Mouse (Mus musculus) liver, embryonic 11.5 days (tissue): ENCODE data around the gene Msh2. TPM values are rescaled to one million over a fixed set of nuclear protein-coding genes. Genes with fewer than 3 reads are reported as not detected.

ENCODE experiments used
- ATAC-seq: fragments of 200-750 bp; cut with Nextera tagmentation; replicated peaks from 2 replicates; pipeline ENCODE4 v1.8.0; 2017; ENCODE audit warnings: moderate number of reproducible peaks, mild to moderate bottlenecking, moderate TSS enrichment, moderate library complexity; ENCODE audit not compliant: low FRiP score
- DNase-seq: peaks from one replicate; pipeline ENCODE4 v3.0.0-alpha.2; 2017; ENCODE audit warnings: low spot score
- H3K27ac ChIP-seq: fragments of 300-500 bp; sonication (generic); 2 replicates; pipeline ENCODE4 v1.5.1; 2014; ENCODE audit warnings: mild to moderate bottlenecking, low read depth, low read length, control low read depth
- H3K27me3 ChIP-seq: fragments of 300-500 bp; sonication (generic); replicated peaks from 2 replicates; pipeline ENCODE4 v1.6.1; 2014; ENCODE audit warnings: low read length, mixed read lengths; ENCODE audit not compliant: control insufficient read depth, insufficient read depth
- H3K36me3 ChIP-seq: fragments of 300-500 bp; sonication (generic); 2 replicates; pipeline ENCODE4 v1.6.1; 2014; ENCODE audit warnings: mild to moderate bottlenecking, low read length, moderate library complexity, mixed read lengths; ENCODE audit not compliant: control insufficient read depth, insufficient read depth
- H3K4me1 ChIP-seq: fragments of 300-500 bp; sonication (generic); replicated peaks from 2 replicates; pipeline ENCODE4 v1.6.1; 2014; ENCODE audit warnings: low read length, mixed read lengths; ENCODE audit not compliant: control insufficient read depth, insufficient read depth
- H3K4me2 ChIP-seq: fragments of 300-500 bp; sonication (generic); 2 replicates; pipeline ENCODE4 v1.6.1; 2014; ENCODE audit warnings: mild to moderate bottlenecking, control low read depth, moderate library complexity
- H3K4me3 ChIP-seq: fragments of 300-500 bp; sonication (generic); 2 replicates; pipeline ENCODE4 v1.5.1; 2014; ENCODE audit warnings: low read depth, low read length, control low read depth
- H3K9ac ChIP-seq: fragments of 300-500 bp; sonication (generic); 2 replicates; pipeline ENCODE4 v1.6.1; 2014; ENCODE audit warnings: low read depth, low read length, control low read depth
- H3K9me3 ChIP-seq: fragments of 300-500 bp; sonication (generic); 2 replicates; pipeline ENCODE4 v1.6.1; 2016; ENCODE audit warnings: low read length, inconsistent platforms, mixed read lengths; ENCODE audit not compliant: control insufficient read depth
- WGBS: fragments of 180-500 bp; shearing (Covaris S2); extraction: QIAGEN DNeasy Blood & Tissue Kit; methylation state at CpG from one replicate; pipeline ENCODE4 v1.1.7; 2014; 5-methylcytosine and 5-hydroxymethylcytosine counted together
- polyA plus RNA-seq: library from polyadenylated mRNA; unstranded; fragments of >200 nt; fragmentation: Nextera tagmentation; extraction: Ambion mirVana; gene quantifications from 2 replicates; pipeline ENCODE4 v1.2.1, GENCODE M21; 2014

Msh2 gene
- 59.2 and 77.9 TPM in 2 replicates for polyA plus RNA-seq

- ATAC-seq, result peak; percentile 98
- peak within 1 kb of the TSS; percentile 89 for H3K4me3 ChIP-seq
- WGBS, result under 1% methylated on average over 43 of the region's 44 CpGs
- peak within 1 kb of the TSS; percentile 81 for H3K27ac ChIP-seq
- H3K9me3 ChIP-seq, result no peaks in the 10 kb centered on the region
- H3K9ac ChIP-seq, result peak within 1 kb of the TSS; percentile 91
- peak; percentile 93 for DNase-seq
- no peaks in the 10 kb centered on the region for H3K27me3 ChIP-seq
- H3K36me3 ChIP-seq, result no peaks in the 10 kb centered on the region
- H3K4me2 ChIP-seq, result peak within 1 kb of the TSS; percentile 81
- peaks cover 15% of the 10 kb centered on the region for H3K4me1 ChIP-seq
These were observed at the start of gene Msh2 for GRCm38 (mm10) chr17:87671890-87672660. Gene Msh2 (plus strand): TSS chr17:87672330.

- Histone ChIP-seq H3K4me3 (no peak overlapping the region), H3K9ac (no peak overlapping the region), H3K27me3 (no peaks in the 10 kb centered on the region), H3K36me3 (no peaks in the 10 kb centered on the region), H3K9me3 (no peaks in the 10 kb centered on the region), H3K4me1 (no peaks in the 10 kb centered on the region), H3K4me2 (no peak overlapping the region), H3K27ac (no peak overlapping the region)
- DNase-seq (no peak), ATAC-seq (no peak)
- 59% methylated on average over 3 of the region's 3 CpGs for WGBS
These were observed 46.5 kb upstream of the Msh2 start for GRCm38 (mm10) chr17:87625510-87626086.

- Histone ChIP-seq H3K27me3 (no peaks in the 10 kb centered on the region), H3K9me3 (no peaks in the 10 kb centered on the region), H3K4me3 (no peak overlapping the region), H3K27ac (no peak overlapping the region), H3K36me3 (no peaks in the 10 kb centered on the region), H3K9ac (no peak overlapping the region), H3K4me1 (no peaks in the 10 kb centered on the region), H3K4me2 (no peak overlapping the region)
- 84% methylated on average over 5 of the region's 5 CpGs for WGBS
- DNase-seq, result no peak
- no peak for ATAC-seq
These were observed 44.0 kb upstream of the Msh2 start for GRCm38 (mm10) chr17:87628144-87628543.

GRCm38 (mm10) chr17:87628706-87629105 is 43.4 kb upstream of the Msh2 start:
- Histone ChIP-seq H3K4me3 (no peak overlapping the region), H3K9ac (no peak overlapping the region), H3K4me1 (no peaks in the 10 kb centered on the region), H3K27me3 (no peaks in the 10 kb centered on the region), H3K9me3 (no peaks in the 10 kb centered on the region), H3K36me3 (no peaks in the 10 kb centered on the region), H3K27ac (no peak overlapping the region), H3K4me2 (no peak overlapping the region)
- DNase-seq (no peak), ATAC-seq (no peak)
- 67% methylated on average over 7 of the region's 7 CpGs for WGBS

GRCm38 (mm10) chr17:87637056-87637389 is 35.1 kb upstream of the Msh2 start:
- ATAC-seq (peak; percentile 12; the same call in 1 of the 2 replicates), DNase-seq (no peak)
- H3K9ac ChIP-seq, result no peak overlapping the region
- peak overlapping the region; percentile 91 for H3K4me2 ChIP-seq
- H3K36me3 ChIP-seq, result no peaks in the 10 kb centered on the region
- no peak overlapping the region for H3K27ac ChIP-seq
- WGBS, result 5% methylated on average over 22 of the region's 22 CpGs
- no peaks in the 10 kb centered on the region for H3K4me1 ChIP-seq
- peak overlapping the region; percentile 63 for H3K4me3 ChIP-seq
- H3K27me3 ChIP-seq, result peaks cover 39% of the 10 kb centered on the region
- H3K9me3 ChIP-seq, result no peaks in the 10 kb centered on the region

- ATAC-seq, result no peak
- Histone ChIP-seq H3K27ac (no peak overlapping the region), H3K4me3 (no peak overlapping the region), H3K4me1 (no peaks in the 10 kb centered on the region), H3K4me2 (no peak overlapping the region), H3K36me3 (no peaks in the 10 kb centered on the region), H3K9ac (no peak overlapping the region), H3K27me3 (peaks cover 39% of the 10 kb centered on the region), H3K9me3 (no peaks in the 10 kb centered on the region)
- 56% methylated on average over 5 of the region's 5 CpGs for WGBS
- no peak for DNase-seq
These were observed 32.9 kb upstream of the Msh2 start for GRCm38 (mm10) chr17:87639242-87639641.

- peaks cover 32% of the 10 kb centered on the region for H3K27me3 ChIP-seq
These were observed 31.9 kb upstream of the Msh2 start for GRCm38 (mm10) chr17:87640272-87640671.

GRCm38 (mm10) chr17:87641006-87641405 is 31.1 kb upstream of the Msh2 start:
- H3K9ac ChIP-seq, result no peak overlapping the region
- no peak overlapping the region for H3K4me2 ChIP-seq
- DNase-seq, result no peak
- 84% methylated on average over 12 of the region's 12 CpGs for WGBS
- H3K27ac ChIP-seq, result no peak overlapping the region
- no peak for ATAC-seq
- no peaks in the 10 kb centered on the region for H3K4me1 ChIP-seq
- H3K4me3 ChIP-seq, result no peak overlapping the region
- H3K27me3 ChIP-seq, result peaks cover 24% of the 10 kb centered on the region
- H3K9me3 ChIP-seq, result no peaks in the 10 kb centered on the region
- H3K36me3 ChIP-seq, result no peaks in the 10 kb centered on the region

More at GRCm38 (mm10) chr17:87640272-87640671, 31.9 kb upstream of the Msh2 start:
- Histone ChIP-seq H3K4me2 (no peak overlapping the region), H3K9me3 (no peaks in the 10 kb centered on the region), H3K27ac (no peak overlapping the region), H3K4me3 (no peak overlapping the region), H3K4me1 (no peaks in the 10 kb centered on the region), H3K9ac (no peak overlapping the region), H3K36me3 (no peaks in the 10 kb centered on the region)
- DNase-seq (no peak), ATAC-seq (no peak)
- 93% methylated on average over 27 of the region's 27 CpGs for WGBS

GRCm38 (mm10) chr17:87642744-87643143 is 29.4 kb upstream of the Msh2 start:
- Histone ChIP-seq H3K4me1 (no peaks in the 10 kb centered on the region), H3K27ac (no peak overlapping the region), H3K4me3 (no peak overlapping the region), H3K36me3 (no peaks in the 10 kb centered on the region), H3K9ac (no peak overlapping the region), H3K27me3 (peaks cover 8% of the 10 kb centered on the region), H3K4me2 (no peak overlapping the region), H3K9me3 (no peaks in the 10 kb centered on the region)
- WGBS, result 84% methylated on average over 8 of the region's 8 CpGs
- ATAC-seq, result no peak
- DNase-seq, result no peak
